In genomic region chr9:82974962-82975341, GRCm38 (mm10) we compare ENCODE assay signal across 8 mouse cellular contexts. TPM values are rescaled to one million over a fixed set of nuclear protein-coding genes. Genes with fewer than 3 reads are reported as not detected.
DNase-seq lines count a peak whose midpoint lies in the region; ATAC-seq and TF ChIP-seq lines count a peak whose summit lies in the region.

No protein-coding gene starts in this region.

- no peaks in the 10 kb centered on the region for H3K9me3 ChIP-seq in CH12.LX (replicated peaks; ENCODE audit: low read length)
- no peaks in the 10 kb centered on the region for H3K9me3 ChIP-seq in forebrain, embryonic 15.5 days
- no peaks in the 10 kb centered on the region for H3K9me3 ChIP-seq in liver, embryonic 16.5 days (replicated peaks; ENCODE audit: control insufficient read depth, low read length)

- TF ChIP-seq CTCF in heart, adult 2 months (IDR thresholded peaks at IDR 0.05): no peak
- no peak for TF ChIP-seq CTCF in CH12.LX (conservative IDR thresholded peaks at IDR 0.05 in 1 of 2, IDR thresholded peaks at IDR 0.05 in 1 of 2; ENCODE audit: low read depth in 2 of 2, low read length in 2 of 2)

- H3K4me2 ChIP-seq in CH12.LX (ENCODE audit: insufficient read depth, low read depth, poor library complexity, severe bottlenecking): no peak overlapping the region
- no peak overlapping the region; the same call in 1 of the 2 replicates for H3K4me2 ChIP-seq in forebrain, embryonic 15.5 days (replicated peaks)
- peak overlapping the region; percentile 80 for H3K4me2 ChIP-seq in liver, embryonic 16.5 days (ENCODE audit: low read depth, low read length)

- in situ Hi-C loops in CH12.LX (cut with MboI; ENCODE audit: low pct_ligation_motif_present, low pct_unique_long_range_greater_than_20kb, low sequenced_read_pairs): loop anchor here (10.0 kb wide), 1 partner anchor 140 kb away; no protein-coding TSS in a partner anchor

- peaks cover 14% of the 10 kb centered on the region for H3K36me3 ChIP-seq in heart, adult 2 months (ENCODE audit: control insufficient read depth, insufficient read depth, low read length)
- H3K36me3 ChIP-seq in CH12.LX (replicated peaks in 1 of 2; ENCODE audit: control insufficient read depth in 1 of 2, insufficient read depth in 1 of 2, low read length in 1 of 2): peaks cover 3 to 8% of the 10 kb centered on the region in 2 experiments
- no peaks in the 10 kb centered on the region for H3K36me3 ChIP-seq in forebrain, embryonic 15.5 days
- H3K36me3 ChIP-seq in liver, embryonic 16.5 days (ENCODE audit: control insufficient read depth, insufficient read depth): no peaks in the 10 kb centered on the region

- TF ChIP-seq EP300 in heart, adult 2 months (IDR thresholded peaks at IDR 0.05; ENCODE audit: insufficient read depth, low read depth, low read length): no peak
- TF ChIP-seq EP300 in CH12.LX (IDR thresholded peaks at IDR 0.05; ENCODE audit: low read length): no peak

- no peaks in the 10 kb centered on the region for H3K27me3 ChIP-seq in heart, adult 2 months (ENCODE audit: control insufficient read depth, insufficient read depth, low read length)
- no peaks in the 10 kb centered on the region for H3K27me3 ChIP-seq in CH12.LX (replicated peaks)
- H3K27me3 ChIP-seq in forebrain, embryonic 15.5 days: no peaks in the 10 kb centered on the region
- no peaks in the 10 kb centered on the region for H3K27me3 ChIP-seq in liver, embryonic 16.5 days (ENCODE audit: control insufficient read depth, insufficient read depth, low read depth, low read length)

- TF ChIP-seq POLR2A in heart, adult 2 months (IDR thresholded peaks at IDR 0.05; ENCODE audit: insufficient read depth, low read depth, low read length): no peak
- TF ChIP-seq POLR2A in CH12.LX (IDR thresholded peaks at IDR 0.05; ENCODE audit: low read depth, low read length): no peak

- H3K79me2 ChIP-seq in heart, adult 2 months (replicated peaks; ENCODE audit: control insufficient read depth, insufficient read depth, low read length): no peaks in the 10 kb centered on the region
- H3K79me2 ChIP-seq in CH12.LX (replicated peaks; ENCODE audit: control insufficient read depth, extremely low read depth, insufficient read depth, poor library complexity, severe bottlenecking): peaks cover 35% of the 10 kb centered on the region

- H3K4me1 ChIP-seq in heart, adult 2 months (ENCODE audit: control insufficient read depth, insufficient read depth, low read length): peaks cover 2% of the 10 kb centered on the region; the same call in 1 of the 2 replicates
- peaks cover 0 to 22% of the 10 kb centered on the region in 2 experiments; a peak in 2 of 4 replicates for H3K4me1 ChIP-seq in CH12.LX (ENCODE audit: control insufficient read depth in 1 of 2, insufficient read depth in 2 of 2)
- H3K4me1 ChIP-seq in forebrain, embryonic 15.5 days: peaks cover 31% of the 10 kb centered on the region
- H3K4me1 ChIP-seq in liver, embryonic 16.5 days (ENCODE audit: control insufficient read depth, low read depth, low read length): peaks cover 12% of the 10 kb centered on the region

- dilution Hi-C loops in CH12.LX (cut with MboI; ENCODE audit: extremely low pct_ligation_motif_present, extremely low pct_unique_long_range_greater_than_20kb, low sequenced_read_pairs): no loop called here

- peak overlapping the region; percentile 71 for H3K4me3 ChIP-seq in heart, adult 2 months
- H3K4me3 ChIP-seq in CH12.LX (replicated peaks in 1 of 3; ENCODE audit: low read depth in 2 of 3, low read length in 2 of 3, poor library complexity in 1 of 3): peak overlapping the region; percentile 77 to 79 (median 77)
- H3K4me3 ChIP-seq in forebrain, embryonic 15.5 days: peak overlapping the region; percentile 84
- H3K4me3 ChIP-seq in liver, embryonic 16.5 days (ENCODE audit: low read depth, low read length): peak overlapping the region; percentile 75

- under 1% methylated on average over 59 of the region's 61 CpGs for WGBS in heart, adult 2 months
- WGBS in forebrain, embryonic 15.5 days: 1% methylated on average over 43 of the region's 61 CpGs
- WGBS in liver, embryonic 16.5 days (ENCODE audit: insufficient replicate concordance): under 1% methylated on average over 23 of the region's 61 CpGs

- DNase-seq in heart, adult 2 months: no peak
- no peak for DNase-seq in heart, postnatal 10 days
- DNase-seq in CH12.LX (ENCODE audit: extremely low read depth): no peak
- no peak for DNase-seq in right cerebral cortex, postnatal 36 days (ENCODE audit: low spot score in 2 of 2)
- no peak for DNase-seq in left cerebral cortex, adult 9 months (ENCODE audit: low spot score in 2 of 2)
- no peak for DNase-seq in gastrocnemius, postnatal 10 days

- peak; percentile 11 for ATAC-seq in forebrain, embryonic 15.5 days (replicated peaks)
- peak; percentile 57 for ATAC-seq in liver, embryonic 16.5 days (ENCODE audit: low read depth)

- H3K9ac ChIP-seq in heart, adult 2 months (ENCODE audit: low read depth, low read length): peak overlapping the region; percentile 100
- peak overlapping the region; percentile 84 for H3K9ac ChIP-seq in CH12.LX (ENCODE audit: insufficient read depth, low read depth)
- H3K9ac ChIP-seq in forebrain, embryonic 15.5 days (replicated peaks): peak overlapping the region; percentile 91
- H3K9ac ChIP-seq in liver, embryonic 16.5 days (ENCODE audit: low read depth, low read length): peak overlapping the region; percentile 99

- intact Hi-C loops in heart, adult 2 months (cut with DNase I): loop anchor here (5.0 to 10.0 kb wide), 4 partner anchors 47 to 467 kb away; partner anchors contain the start of genes Hmgn3 and Lca5
- intact Hi-C loops in heart, postnatal 10 days (cut with DNase I): loop anchor here (10.0 kb wide), 2 partner anchors 290 to 380 kb away; no protein-coding TSS in a partner anchor

- peak overlapping the region; percentile 94 for H3K27ac ChIP-seq in heart, adult 2 months
- peak overlapping the region; percentile 94 for H3K27ac ChIP-seq in CH12.LX (ENCODE audit: insufficient read depth, low read depth)
- peak overlapping the region; percentile 100 for H3K27ac ChIP-seq in forebrain, embryonic 15.5 days (replicated peaks)
- peak overlapping the region; percentile 99 for H3K27ac ChIP-seq in liver, embryonic 16.5 days (ENCODE audit: low read length)

- TF ChIP-seq RAD21 in CH12.LX (IDR thresholded peaks at IDR 0.05; ENCODE audit: low read depth, low read length): no peak

TF ChIP-seq in CH12.LX, 34 proteins besides CTCF, POLR2A, EP300 and RAD21:
- TF ChIP-seq ZNF384 (IDR thresholded peaks at IDR 0.05; ENCODE audit: low read depth, low read length): no peak

RNA-seq across cellular contexts. Expression of gene Phip, which starts 0.4 kb away (rescaled TPM):
- total RNA-seq in heart, adult 2 months (2021): 10 to 100 TPM; 29.0 to 29.3 TPM
- polyA plus RNA-seq in heart, adult 2 months (2012; rRNA removed): 2.6 and 6.4 TPM in 2 replicates
- total RNA-seq in heart, postnatal 10 days (2021): 10 to 100 TPM; 35.2 to 41.7 TPM
- total RNA-seq in CH12.LX (2012; rRNA removed) (28.8 and 32.7 TPM in 2 replicates), CH12.LX (2014; rRNA removed) (29.8 and 36.9 TPM in 2 replicates)
- 24.1 and 24.3 TPM in 2 replicates for polyA plus RNA-seq in CH12.LX (2012; ENCODE audit: insufficient read length, low read depth)
- 143 and 154 TPM in 2 replicates for polyA plus RNA-seq in forebrain, embryonic 15.5 days (2015; fragmentation: Nextera tagmentation; extraction: Ambion mirVana)
- polyA plus RNA-seq in liver, embryonic 16.5 days (2015; fragmentation: Nextera tagmentation; extraction: Ambion mirVana): 19.6 and 21.7 TPM in 2 replicates
- total RNA-seq in gastrocnemius, postnatal 10 days (2021): 10 to 100 TPM; 32.7 to 53.1 TPM
